Mouse (Mus musculus) lung, adult 2 months (tissue): Measurements from ENCODE around the gene Batf2.

Experiments used
- CTCF ChIP-seq: fragments of 200-500 bp; IDR thresholded peaks from 2 replicates; pipeline ENCODE4 v1.5.1; 2011; ENCODE audit warnings: mild to moderate bottlenecking, low read length, control low read depth; ENCODE audit not compliant: insufficient read depth
- POLR2A ChIP-seq: fragments of 200-500 bp; IDR thresholded peaks from 2 replicates; pipeline ENCODE4 v1.6.1; 2011; ENCODE audit warnings: low read depth, mild to moderate bottlenecking, control low read depth, low read length, borderline replicate concordance; ENCODE audit errors: extremely low read depth

DNA sequence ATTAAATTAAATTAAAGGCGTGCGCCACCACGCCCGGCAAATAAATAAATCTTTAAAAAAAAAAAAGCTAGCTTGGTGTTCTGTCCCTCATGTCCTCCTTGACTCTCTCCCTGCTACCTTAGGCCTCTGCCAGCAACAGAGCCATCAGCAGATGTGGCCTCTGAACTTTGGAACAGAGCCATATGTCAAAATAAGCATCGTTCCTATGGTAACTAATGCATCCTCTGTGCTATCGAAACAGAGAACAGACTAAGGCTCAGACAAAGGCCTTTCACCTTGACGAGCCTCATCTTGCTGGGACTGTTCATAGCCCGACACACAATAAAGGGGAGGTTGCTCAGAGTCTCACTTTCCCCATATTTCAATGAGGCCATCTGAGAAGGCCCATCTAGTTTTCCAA lies 17.5 kb upstream of the Batf2 start:
- TF ChIP-seq CTCF (no peak), POLR2A (no peak)
